Mouse (Mus musculus) spleen, postnatal 10 days (tissue): ENCODE measurements around the gene Pkm.
A peak's percentile ranks its signal among the peaks of the same experiment; 100 is the strongest.

Experiments used
- DNase-seq, 2 experiments: peaks; one replicate each; pipeline ENCODE4 v3.0.0; 2021 to 2022; ENCODE audit warnings: low spot score in 2 of 2

The Pkm gene

GRCm38 (mm10) chr9:59706850-59707825, 51.0 kb downstream of the Pkm start:
- peak in 1 of 2 experiments; percentile 32 for DNase-seq

DNA sequence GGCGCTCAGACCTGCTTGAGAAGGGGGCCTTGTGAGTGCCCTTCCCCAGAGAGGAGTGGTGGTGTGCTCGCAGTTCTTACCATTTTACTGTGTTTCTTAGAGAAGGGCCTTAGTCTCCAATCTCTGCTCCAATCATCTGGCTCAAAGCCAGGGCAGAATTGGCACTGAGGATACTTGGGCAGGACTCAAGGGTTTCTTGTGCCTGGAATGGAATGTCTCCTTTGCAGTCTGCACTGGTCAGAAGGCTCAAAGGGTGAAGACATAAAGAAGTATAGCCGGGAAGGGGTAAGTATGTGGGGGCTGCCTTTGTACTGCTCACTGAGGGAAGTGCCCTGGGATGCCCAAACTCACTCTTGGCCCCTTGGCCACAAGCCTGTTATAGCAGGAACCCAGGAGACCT, 53.1 kb downstream of the Pkm start:
- no peak for DNase-seq

DNA sequence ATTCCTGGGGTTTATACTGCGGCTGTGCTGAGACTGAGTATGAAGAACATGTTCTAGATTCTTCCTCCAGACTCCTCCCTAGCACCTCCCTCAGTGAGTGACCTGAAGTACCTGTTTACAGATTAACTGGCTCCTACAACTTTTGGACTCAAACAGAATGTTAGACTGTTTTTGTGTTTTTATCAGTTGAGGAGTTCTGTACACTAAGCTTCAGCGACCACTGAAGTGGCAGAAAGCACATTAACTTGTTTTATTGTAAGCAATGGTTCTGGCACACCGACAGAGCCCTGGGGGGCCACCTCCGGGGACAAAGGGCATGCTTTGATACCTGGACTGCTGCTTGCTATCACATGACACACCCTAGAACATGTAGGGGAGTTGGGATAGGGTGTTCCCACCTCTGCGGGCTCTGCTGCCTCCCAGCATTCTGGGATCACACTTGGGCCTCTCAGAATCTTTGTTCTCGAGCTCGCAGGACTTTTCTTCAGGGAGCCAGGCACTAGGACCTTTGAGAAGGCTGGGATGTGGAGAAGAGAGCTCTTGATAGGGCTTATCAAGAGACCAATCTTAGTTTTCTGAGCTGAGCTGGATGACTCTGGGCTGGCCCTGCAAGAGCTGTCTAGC, 60.2 kb downstream of the Pkm start:
- no peak for DNase-seq

DNA sequence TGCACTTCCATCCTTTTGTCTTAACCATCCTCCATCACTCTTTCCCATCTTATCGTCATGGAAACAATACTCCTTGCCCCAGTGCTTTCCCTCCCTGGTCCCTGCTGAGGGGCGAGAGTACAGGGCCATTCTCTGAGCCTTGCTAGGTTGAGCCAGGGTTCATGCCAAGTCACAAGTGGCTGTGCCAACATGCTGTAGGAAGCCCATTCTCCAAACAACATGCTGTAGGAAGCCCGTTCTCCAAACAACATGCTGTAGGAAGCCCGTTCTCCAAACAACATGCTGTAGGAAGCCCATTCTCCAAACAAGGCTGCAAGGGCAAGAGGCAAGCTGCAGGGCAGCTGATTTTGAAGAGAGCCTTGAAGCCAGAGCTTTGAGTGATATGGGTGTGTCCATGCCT, 62.1 kb downstream of the Pkm start:
- no peak for DNase-seq

DNA sequence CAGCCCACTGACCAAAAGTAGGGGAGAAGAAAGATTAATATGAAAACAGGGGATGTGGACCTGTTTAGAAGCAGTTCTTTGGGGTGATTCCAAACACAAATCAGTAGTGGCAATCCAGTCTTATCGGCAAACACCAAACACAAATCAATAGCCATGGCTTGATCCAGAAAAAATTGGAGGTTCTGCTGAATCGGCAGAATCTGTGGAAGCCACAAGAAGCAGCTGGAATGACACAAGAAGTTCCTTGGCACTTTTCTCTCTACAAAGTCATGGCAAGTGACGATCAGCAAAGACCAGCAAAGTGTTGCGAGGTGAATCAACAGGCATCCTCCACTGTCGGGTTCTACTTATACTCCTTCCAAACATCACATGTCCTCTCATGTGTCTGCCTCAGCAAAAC, 65.0 kb downstream of the Pkm start:
- DNase-seq, result no peak

DNA sequence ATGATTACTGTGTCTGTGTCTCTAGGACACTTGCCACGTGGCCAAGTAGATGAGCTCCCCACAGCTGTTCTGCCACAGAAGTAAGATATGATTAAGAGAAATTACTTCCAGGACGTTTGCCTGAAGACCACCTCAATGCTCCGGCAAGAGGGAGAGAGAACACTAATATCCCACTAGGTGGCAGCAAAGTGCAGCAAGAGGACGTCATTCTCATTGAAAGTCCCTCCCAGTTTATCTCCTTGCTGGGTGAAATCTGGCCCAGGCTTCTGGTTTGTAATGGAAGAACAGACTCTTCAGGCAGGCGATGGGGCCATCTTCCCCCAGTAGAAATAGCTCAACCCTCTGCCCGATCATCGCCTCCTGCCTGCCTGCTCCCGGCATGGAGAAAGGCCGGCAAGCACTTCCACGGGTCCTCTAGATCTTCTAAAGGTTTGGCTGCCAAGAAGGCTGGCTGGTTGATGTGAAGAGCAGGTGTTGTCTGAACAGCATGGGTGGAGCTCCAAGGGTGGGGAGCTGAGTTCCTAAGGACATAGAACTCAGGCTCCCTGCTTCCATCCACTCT, 67.0 kb downstream of the Pkm start:
- DNase-seq, result peak; percentile 38 to 69

DNA sequence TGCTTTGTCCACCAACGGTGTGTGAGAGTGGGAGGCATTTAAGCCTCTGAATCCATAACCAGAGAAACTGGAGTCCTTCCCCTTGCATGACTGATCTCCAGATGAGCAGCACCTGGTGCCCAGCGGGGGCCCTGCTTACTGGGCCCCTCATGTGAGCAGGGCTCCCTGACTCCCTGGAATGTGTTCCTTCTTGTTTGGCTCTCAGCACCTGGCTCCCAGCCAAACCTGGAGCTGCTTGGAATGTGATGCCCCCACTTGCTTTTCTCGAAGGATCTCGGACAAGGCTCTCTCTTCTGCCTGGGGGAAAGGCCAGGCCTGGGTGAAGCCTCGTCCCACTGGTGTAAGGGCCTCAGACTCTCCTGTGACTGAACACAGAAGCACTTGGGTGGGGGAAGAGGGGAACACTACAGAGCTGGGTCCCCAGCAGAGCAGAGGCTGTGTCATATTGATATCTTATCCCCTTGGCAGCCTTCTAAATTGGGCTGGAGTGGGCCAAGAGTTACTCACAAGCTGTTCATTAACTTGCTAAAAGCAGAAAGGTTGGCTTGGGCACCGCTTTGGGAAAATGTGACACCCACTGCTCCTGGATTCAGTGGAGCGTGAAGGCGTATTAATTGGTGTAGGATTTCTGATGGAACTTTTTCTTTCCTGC, 67.7 kb downstream of the Pkm start:
- no peak for DNase-seq

DNA sequence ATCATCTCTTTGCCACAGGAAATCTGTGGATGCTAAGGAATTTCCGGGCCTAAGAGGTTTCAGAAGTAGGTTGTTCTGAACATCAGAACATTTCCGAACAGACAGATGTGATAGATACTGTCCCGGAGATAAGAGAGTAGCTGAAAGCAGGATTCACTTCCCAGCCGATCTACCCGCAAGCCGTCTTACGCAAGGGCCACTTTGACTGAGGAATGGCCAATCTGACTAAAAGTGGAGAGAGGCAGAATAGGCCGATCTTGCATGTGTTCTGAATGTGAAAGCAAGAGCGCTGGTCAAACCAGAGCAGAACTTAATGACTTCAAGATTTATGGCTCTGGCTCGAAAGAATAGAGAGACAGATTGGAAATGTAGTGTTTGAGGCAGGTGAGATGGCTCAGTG, 69.3 kb downstream of the Pkm start:
- no peak for DNase-seq

GRCm38 (mm10) chr9:59727569-59728286, 71.6 kb downstream of the Pkm start:
- DNase-seq, result no peak
